Mouse (Mus musculus) stomach, embryonic 16.5 days (tissue): ENCODE results near the gene Rer1. TPM values are rescaled to one million over a fixed set of nuclear protein-coding genes. Genes with fewer than 3 reads are reported as not detected.

ENCODE experiments used
- ATAC-seq: fragments of 200-750 bp; cut with Nextera tagmentation; 2 replicates; pipeline ENCODE4 v1.8.0; 2017; ENCODE audit warnings: moderate number of reproducible peaks, moderate TSS enrichment; ENCODE audit not compliant: insufficient read depth, low FRiP score
- H3K27ac ChIP-seq: fragments of 300-500 bp; sonication (generic); 2 replicates; pipeline ENCODE4 v1.5.1; 2014; ENCODE audit warnings: low read length
- H3K27me3 ChIP-seq: fragments of 300-500 bp; sonication (generic); 2 replicates; pipeline ENCODE4 v1.6.1; 2014; ENCODE audit warnings: low read length, control low read depth, mixed read lengths; ENCODE audit not compliant: control insufficient read depth, insufficient read depth
- H3K36me3 ChIP-seq: fragments of 300-500 bp; sonication (generic); 2 replicates; pipeline ENCODE4 v1.6.1; 2014; ENCODE audit warnings: low read length; ENCODE audit not compliant: control insufficient read depth, insufficient read depth
- H3K4me1 ChIP-seq: fragments of 300-500 bp; sonication (generic); 2 replicates; pipeline ENCODE4 v1.6.1; 2014; ENCODE audit warnings: low read length, control low read depth, mixed read lengths; ENCODE audit not compliant: control insufficient read depth, insufficient read depth
- H3K4me2 ChIP-seq: fragments of 300-500 bp; sonication (generic); 2 replicates; pipeline ENCODE4 v1.6.1; 2014; ENCODE audit warnings: low read depth, low read length, mixed read lengths
- H3K4me3 ChIP-seq: fragments of 300-500 bp; sonication (generic); replicated peaks from 2 replicates; pipeline ENCODE4 v1.5.1; 2014; ENCODE audit warnings: mild to moderate bottlenecking, low read length
- H3K9ac ChIP-seq: fragments of 300-500 bp; sonication (generic); 2 replicates; pipeline ENCODE4 v1.6.1; 2014; ENCODE audit warnings: low read length
- H3K9me3 ChIP-seq: fragments of 300-500 bp; sonication (generic); replicated peaks from 2 replicates; pipeline ENCODE4 v1.6.1; 2016; ENCODE audit warnings: low read length, control low read depth; ENCODE audit not compliant: control insufficient read depth
- WGBS: fragments of 180-500 bp; shearing (Covaris S2); extraction: QIAGEN DNeasy Blood & Tissue Kit; methylation state at CpG from one replicate; pipeline ENCODE4 v1.1.7; 2014; 5-methylcytosine and 5-hydroxymethylcytosine counted together
- polyA plus RNA-seq: library from polyadenylated mRNA; unstranded; fragments of >200 nt; fragmentation: Nextera tagmentation; extraction: Ambion mirVana; gene quantifications from 2 replicates; pipeline ENCODE4 v1.2.1, GENCODE M21; 2015

The Rer1 gene
- polyA plus RNA-seq, 1 experiment from 2014 or later, result 183 TPM

GRCm38 (mm10) chr4:155070199-155070598, 16.0 kb downstream of the Rer1 start:
- Histone ChIP-seq H3K27ac (no peak overlapping the region), H3K4me3 (no peak overlapping the region), H3K27me3 (no peaks in the 10 kb centered on the region), H3K36me3 (peaks cover 29% of the 10 kb centered on the region), H3K9ac (no peak overlapping the region), H3K4me1 (peaks cover 20% of the 10 kb centered on the region), H3K4me2 (no peak overlapping the region), H3K9me3 (no peaks in the 10 kb centered on the region)
- no peak for ATAC-seq
- 89% methylated on average over 13 of the region's 13 CpGs for WGBS

GRCm38 (mm10) chr4:155069191-155069590, 17.0 kb downstream of the Rer1 start:
- no peak overlapping the region for H3K27ac ChIP-seq
- H3K9me3 ChIP-seq, result no peaks in the 10 kb centered on the region
- no peak overlapping the region for H3K9ac ChIP-seq
- no peak for ATAC-seq
- H3K4me3 ChIP-seq, result no peak overlapping the region
- 85% methylated on average over 6 of the region's 6 CpGs for WGBS
- no peaks in the 10 kb centered on the region for H3K27me3 ChIP-seq
- peaks cover 20% of the 10 kb centered on the region for H3K4me1 ChIP-seq
- peaks cover 26% of the 10 kb centered on the region for H3K36me3 ChIP-seq
- H3K4me2 ChIP-seq, result no peak overlapping the region

GRCm38 (mm10) chr4:155068357-155068972, 17.7 kb downstream of the Rer1 start:
- no peak overlapping the region for H3K4me3 ChIP-seq

GRCm38 (mm10) chr4:155066834-155067522, 19.2 kb downstream of the Rer1 start, which contains the start of gene Pex10:
Pex10 (plus strand) TSS chr4:155067016.
- peak within 1 kb of the TSS; percentile 89 for H3K4me2 ChIP-seq
- H3K27me3 ChIP-seq, result no peaks in the 10 kb centered on the region
- H3K4me1 ChIP-seq, result peaks cover 20% of the 10 kb centered on the region
- ATAC-seq, result peak; percentile 92
- under 1% methylated on average over 48 of the region's 48 CpGs for WGBS
- H3K9me3 ChIP-seq, result no peaks in the 10 kb centered on the region
- peaks cover 17% of the 10 kb centered on the region for H3K36me3 ChIP-seq
- peak within 1 kb of the TSS; percentile 90 for H3K9ac ChIP-seq
- peak within 1 kb of the TSS; percentile 78 for H3K4me3 ChIP-seq
- peak within 1 kb of the TSS; percentile 71 for H3K27ac ChIP-seq

More at GRCm38 (mm10) chr4:155068357-155068972, 17.7 kb downstream of the Rer1 start:
- Histone ChIP-seq H3K9me3 (no peaks in the 10 kb centered on the region), H3K27ac (no peak overlapping the region), H3K27me3 (no peaks in the 10 kb centered on the region), H3K4me2 (peak overlapping the region; percentile 89; the same call in 1 of the 2 replicates), H3K36me3 (peaks cover 19% of the 10 kb centered on the region), H3K9ac (peak overlapping the region; percentile 90; the same call in 1 of the 2 replicates), H3K4me1 (peaks cover 20% of the 10 kb centered on the region)
- ATAC-seq, result no peak
- WGBS, result 91% methylated on average over 20 of the region's 20 CpGs

- 3% methylated on average over 15 of the region's 15 CpGs for WGBS
- Histone ChIP-seq H3K4me2 (peak overlapping the region; percentile 89), H3K36me3 (peaks cover 9% of the 10 kb centered on the region), H3K9ac (peak overlapping the region; percentile 64), H3K4me1 (peaks cover 22% of the 10 kb centered on the region), H3K9me3 (no peaks in the 10 kb centered on the region), H3K4me3 (peak overlapping the region; percentile 78), H3K27ac (peak overlapping the region; percentile 61), H3K27me3 (no peaks in the 10 kb centered on the region)
- ATAC-seq, result peak; percentile 30
Measured at GRCm38 (mm10) chr4:155065970-155066833, 20.0 kb downstream of the Rer1 start.

- no peaks in the 10 kb centered on the region for H3K9me3 ChIP-seq
- H3K27ac ChIP-seq, result peak overlapping the region; percentile 91
- H3K36me3 ChIP-seq, result no peaks in the 10 kb centered on the region
- H3K4me2 ChIP-seq, result peak overlapping the region; percentile 56
- no peak for ATAC-seq
- 42% methylated on average over 2 of the region's 2 CpGs for WGBS
- 0 out of 2 replicates have a peak overlapping the region, but pooled peaks have one; percentile 45 for H3K4me3 ChIP-seq
- H3K4me1 ChIP-seq, result peaks cover 26% of the 10 kb centered on the region
- peak overlapping the region; percentile 58 for H3K9ac ChIP-seq
- no peaks in the 10 kb centered on the region for H3K27me3 ChIP-seq
Measured at GRCm38 (mm10) chr4:155064474-155064873, 21.7 kb downstream of the Rer1 start.

- Histone ChIP-seq H3K4me1 (peaks cover 28% of the 10 kb centered on the region), H3K4me2 (peak overlapping the region; percentile 56), H3K27ac (peak overlapping the region; percentile 91), H3K9me3 (no peaks in the 10 kb centered on the region), H3K36me3 (no peaks in the 10 kb centered on the region), H3K27me3 (no peaks in the 10 kb centered on the region), H3K9ac (peak overlapping the region; percentile 70), H3K4me3 (peak overlapping the region; percentile 45)
- ATAC-seq, result peak; percentile 83
- 25% methylated on average over 3 of the region's 3 CpGs for WGBS
Measured at GRCm38 (mm10) chr4:155063895-155064294, 22.3 kb downstream of the Rer1 start.

- Histone ChIP-seq H3K4me2 (peak overlapping the region; percentile 40), H3K4me3 (no peak overlapping the region), H3K9me3 (no peaks in the 10 kb centered on the region), H3K9ac (peak overlapping the region; percentile 29; the same call in 1 of the 2 replicates), H3K4me1 (peaks cover 13% of the 10 kb centered on the region), H3K36me3 (no peaks in the 10 kb centered on the region), H3K27ac (peak overlapping the region; percentile 87), H3K27me3 (no peaks in the 10 kb centered on the region)
- WGBS, result 38% methylated on average over 10 of the region's 10 CpGs
- ATAC-seq, result peak; percentile 56
Measured at GRCm38 (mm10) chr4:155058325-155058724, 27.9 kb downstream of the Rer1 start.
